Mouse (Mus musculus) forebrain, embryonic 10.5 days (tissue): ENCODE results near the gene Sbf2. TPM values are rescaled to one million over a fixed set of nuclear protein-coding genes. Genes with fewer than 3 reads are reported as not detected.

Experiments
- DNase-seq: peaks from one replicate; pipeline ENCODE4 v3.0.0-alpha.2; 2017; ENCODE audit warnings: low spot score; ENCODE audit errors: extremely low spot score
- H3K27ac ChIP-seq: fragments of 300-500 bp; sonication (generic); 2 replicates; pipeline ENCODE4 v1.5.1; 2016; ENCODE audit warnings: mild to moderate bottlenecking
- H3K27me3 ChIP-seq: fragments of 300-500 bp; sonication (generic); 2 replicates; pipeline ENCODE4 v1.6.1; 2016; ENCODE audit warnings: mild to moderate bottlenecking; ENCODE audit not compliant: poor library complexity, severe bottlenecking
- H3K36me3 ChIP-seq: fragments of 300-500 bp; sonication (generic); replicated peaks from 2 replicates; pipeline ENCODE4 v1.6.1; 2016; ENCODE audit warnings: mild to moderate bottlenecking, moderate library complexity
- H3K4me1 ChIP-seq: fragments of 300-500 bp; sonication (generic); 2 replicates; pipeline ENCODE4 v1.6.1; 2016
- H3K4me3 ChIP-seq: fragments of 300-500 bp; sonication (generic); 2 replicates; pipeline ENCODE4 v1.5.1; 2016; ENCODE audit warnings: mild to moderate bottlenecking, moderate library complexity
- H3K9me3 ChIP-seq: fragments of 300-500 bp; sonication (generic); 2 replicates; pipeline ENCODE4 v1.6.1; 2016; ENCODE audit warnings: mild to moderate bottlenecking, moderate library complexity
- WGBS: fragments of 180-500 bp; shearing (Covaris S2); methylation state at CpG from one replicate; pipeline ENCODE4 v1.1.7; 2016; 5-methylcytosine and 5-hydroxymethylcytosine counted together
- polyA plus RNA-seq: library from polyadenylated mRNA; unstranded; fragments of >200 nt; fragmentation: Nextera tagmentation; extraction: Ambion mirVana; gene quantifications from 2 replicates; pipeline ENCODE4 v1.2.1, GENCODE M21; 2016

The Sbf2 gene
- polyA plus RNA-seq, 1 experiment from 2014 or later: 32.3 TPM

- Histone ChIP-seq H3K27ac (no peak overlapping the region), H3K9me3 (no peaks in the 10 kb centered on the region), H3K36me3 (no peaks in the 10 kb centered on the region), H3K4me3 (no peak overlapping the region), H3K27me3 (no peaks in the 10 kb centered on the region), H3K4me1 (peaks cover 18% of the 10 kb centered on the region)
- 50% methylated on average over 1 of the region's 1 CpGs for whole genome bisulfite sequencing
- DNase-seq: no peak
Measured at GRCm38 (mm10) chr7:110525090-110525775, 89.5 kb downstream of the Sbf2 start.

DNA sequence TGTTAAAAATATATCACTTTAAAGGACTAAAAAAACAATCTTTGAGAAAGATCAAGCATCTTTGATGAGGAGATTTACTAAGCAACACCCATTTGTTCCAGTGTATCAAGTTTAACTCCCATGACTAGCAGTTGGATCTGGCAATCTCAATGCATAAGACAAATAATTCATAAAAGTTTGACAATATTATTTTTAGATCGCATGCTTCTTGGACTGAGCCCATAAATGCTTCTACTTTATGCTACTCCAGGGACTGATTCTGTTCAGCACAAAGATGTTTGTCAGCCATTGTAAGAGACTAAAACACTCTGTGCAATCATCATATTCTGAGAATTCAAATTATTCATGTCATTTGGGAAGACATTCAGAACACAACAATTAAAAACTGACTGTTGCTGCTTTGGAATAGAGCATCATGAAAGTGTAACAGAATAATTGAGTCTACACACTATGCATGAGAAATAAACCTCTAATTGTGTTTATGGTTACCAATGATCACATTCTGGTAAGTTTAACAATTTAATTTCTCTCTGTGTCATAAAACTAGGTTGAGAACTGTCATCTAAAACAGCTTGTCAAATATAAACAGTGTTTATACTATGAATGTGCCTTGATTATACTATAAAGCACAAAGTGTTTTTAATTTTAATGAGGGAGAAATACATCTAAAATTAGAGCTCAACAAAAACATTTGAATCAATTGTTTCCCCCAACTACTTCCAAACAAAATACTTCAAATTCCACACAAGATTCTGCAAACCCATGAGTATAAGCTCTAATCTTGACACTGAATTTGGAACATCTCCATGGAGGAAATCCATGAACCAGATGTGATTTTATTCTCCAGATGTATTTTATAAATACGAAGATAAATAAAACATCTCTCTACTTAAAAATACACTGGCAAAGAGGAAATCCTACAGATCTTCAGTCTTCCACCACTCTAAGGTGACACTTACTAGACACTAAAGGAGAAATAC lies 98.2 kb downstream of the Sbf2 start:
- H3K27me3 ChIP-seq: no peaks in the 10 kb centered on the region
- H3K4me1 ChIP-seq: peaks cover 8% of the 10 kb centered on the region
- WGBS: 97% methylated on average over 2 of the region's 2 CpGs
- no peak overlapping the region for H3K27ac ChIP-seq
- DNase-seq: no peak
- no peaks in the 10 kb centered on the region for H3K36me3 ChIP-seq
- no peak overlapping the region for H3K4me3 ChIP-seq
- no peaks in the 10 kb centered on the region; the same call in 1 of the 2 replicates for H3K9me3 ChIP-seq

DNA sequence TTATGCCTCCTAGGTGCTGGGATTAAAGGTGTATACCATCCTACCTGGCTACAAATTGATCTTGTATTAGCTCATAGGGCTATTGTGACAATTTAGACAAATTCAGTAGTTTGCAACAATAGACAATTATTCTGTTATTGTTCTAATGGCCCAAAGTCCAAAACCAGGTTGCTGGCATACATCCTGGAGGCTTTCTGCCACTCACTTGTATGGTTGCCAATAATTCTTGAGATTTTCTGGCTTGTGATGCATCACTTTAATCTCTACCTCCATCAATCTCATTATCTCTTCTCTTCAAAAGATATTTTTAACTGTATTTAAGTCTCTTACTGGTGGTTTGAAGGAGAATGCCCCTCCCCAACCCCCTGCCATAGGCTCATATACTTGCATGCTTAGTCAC lies 100.6 kb downstream of the Sbf2 start:
- no peak overlapping the region for H3K27ac ChIP-seq
- no peaks in the 10 kb centered on the region for H3K27me3 ChIP-seq
- H3K9me3 ChIP-seq: no peaks in the 10 kb centered on the region; the same call in 1 of the 2 replicates
- peaks cover 8% of the 10 kb centered on the region for H3K4me1 ChIP-seq
- no peaks in the 10 kb centered on the region for H3K36me3 ChIP-seq
- H3K4me3 ChIP-seq: no peak overlapping the region
- DNase-seq: no peak

- Histone ChIP-seq H3K27me3 (no peaks in the 10 kb centered on the region), H3K4me3 (no peak overlapping the region), H3K36me3 (no peaks in the 10 kb centered on the region), H3K4me1 (no peaks in the 10 kb centered on the region), H3K9me3 (peaks cover 11% of the 10 kb centered on the region), H3K27ac (no peak overlapping the region)
- WGBS: 91% methylated on average over 1 of the region's 1 CpGs
- DNase-seq: no peak
Measured at GRCm38 (mm10) chr7:110498653-110499052, 116.1 kb downstream of the Sbf2 start.

DNA sequence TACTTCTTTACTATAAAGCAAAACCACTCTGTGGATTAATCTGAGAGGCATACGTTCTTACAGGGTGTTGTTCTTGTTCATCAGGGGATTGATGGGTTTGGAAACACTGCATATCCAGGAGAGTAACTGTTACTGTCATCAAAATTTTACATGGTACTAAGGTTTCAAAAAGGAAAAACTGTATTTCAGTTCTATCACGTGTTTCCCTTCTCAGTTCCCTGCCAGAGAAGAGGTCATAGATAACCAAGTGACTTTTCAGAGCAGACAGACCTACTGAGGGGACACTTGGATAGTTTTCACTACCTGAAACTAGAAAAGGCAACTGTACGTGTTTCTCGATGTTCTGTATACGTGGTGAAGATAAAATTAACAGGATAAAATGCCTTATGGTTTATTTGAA lies 123.7 kb downstream of the Sbf2 start:
- no peaks in the 10 kb centered on the region for H3K36me3 ChIP-seq
- no peak overlapping the region for H3K4me3 ChIP-seq
- H3K4me1 ChIP-seq: no peaks in the 10 kb centered on the region
- WGBS: 88% methylated on average over 5 of the region's 5 CpGs
- no peaks in the 10 kb centered on the region for H3K27me3 ChIP-seq
- H3K9me3 ChIP-seq: no peaks in the 10 kb centered on the region
- no peak for DNase-seq
- H3K27ac ChIP-seq: no peak overlapping the region

- no peaks in the 10 kb centered on the region for H3K9me3 ChIP-seq
- no peaks in the 10 kb centered on the region for H3K4me1 ChIP-seq
- H3K27ac ChIP-seq: no peak overlapping the region
- H3K36me3 ChIP-seq: peaks cover 6% of the 10 kb centered on the region
- no peaks in the 10 kb centered on the region for H3K27me3 ChIP-seq
- H3K4me3 ChIP-seq: no peak overlapping the region
- no peak for DNase-seq
- 95% methylated on average over 5 of the region's 5 CpGs for WGBS
Measured at GRCm38 (mm10) chr7:110485051-110485450, 129.7 kb downstream of the Sbf2 start.

DNA sequence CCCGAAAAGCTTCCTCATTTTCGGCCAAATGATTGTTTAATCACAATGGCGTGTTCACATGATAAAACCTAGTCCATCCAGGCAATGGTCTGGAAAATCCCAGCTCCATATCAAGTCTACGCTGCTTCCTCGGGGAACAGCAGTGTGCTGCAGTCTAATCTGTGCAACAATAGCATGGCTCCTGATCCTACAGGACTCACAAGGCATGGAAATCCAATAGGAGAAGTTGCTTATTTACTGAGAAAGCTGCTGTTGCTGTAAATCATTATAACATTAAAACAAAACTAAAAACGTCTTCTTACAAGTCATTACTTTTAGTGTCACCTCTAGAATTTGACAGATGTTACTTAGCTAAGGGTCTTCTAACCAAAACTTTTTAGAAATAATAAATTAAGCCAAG lies 143.7 kb downstream of the Sbf2 start:
- WGBS: 85% methylated on average over 6 of the region's 6 CpGs
- Histone ChIP-seq H3K27me3 (no peaks in the 10 kb centered on the region), H3K27ac (no peak overlapping the region), H3K4me3 (no peak overlapping the region), H3K4me1 (no peaks in the 10 kb centered on the region), H3K9me3 (no peaks in the 10 kb centered on the region), H3K36me3 (no peaks in the 10 kb centered on the region)
- DNase-seq: no peak

GRCm38 (mm10) chr7:110463471-110463870 lies 151.3 kb downstream of the Sbf2 start:
- WGBS: 92% methylated on average over 5 of the region's 5 CpGs
- Histone ChIP-seq H3K36me3 (no peaks in the 10 kb centered on the region), H3K9me3 (no peaks in the 10 kb centered on the region), H3K4me1 (no peaks in the 10 kb centered on the region), H3K27me3 (no peaks in the 10 kb centered on the region), H3K4me3 (no peak overlapping the region), H3K27ac (no peak overlapping the region)
- DNase-seq: no peak

DNA sequence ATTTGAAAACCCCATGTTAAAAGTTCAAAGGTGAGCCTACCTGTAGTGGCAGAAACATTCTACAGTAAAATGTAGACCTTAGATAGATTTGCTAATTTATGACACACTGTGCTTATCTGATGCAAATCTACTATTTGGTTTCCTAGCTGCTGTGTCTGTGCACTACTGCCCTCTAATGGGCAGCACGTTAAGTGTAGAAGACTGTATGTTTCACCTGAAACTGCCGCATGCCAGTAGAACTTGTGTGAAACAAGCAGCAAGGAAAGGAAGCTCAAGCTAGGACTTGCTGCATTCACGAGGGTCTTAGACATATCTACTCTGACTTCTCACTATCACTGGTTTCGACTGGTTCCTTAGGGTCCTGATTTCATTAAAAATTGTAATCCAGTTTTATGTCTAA lies 182.4 kb downstream of the Sbf2 start:
- Histone ChIP-seq H3K27ac (no peak overlapping the region), H3K36me3 (peaks cover 9% of the 10 kb centered on the region), H3K4me1 (no peaks in the 10 kb centered on the region), H3K9me3 (no peaks in the 10 kb centered on the region), H3K27me3 (no peaks in the 10 kb centered on the region), H3K4me3 (no peak overlapping the region)
- no peak for DNase-seq
- 32% methylated on average over 4 of the region's 4 CpGs for WGBS

DNA sequence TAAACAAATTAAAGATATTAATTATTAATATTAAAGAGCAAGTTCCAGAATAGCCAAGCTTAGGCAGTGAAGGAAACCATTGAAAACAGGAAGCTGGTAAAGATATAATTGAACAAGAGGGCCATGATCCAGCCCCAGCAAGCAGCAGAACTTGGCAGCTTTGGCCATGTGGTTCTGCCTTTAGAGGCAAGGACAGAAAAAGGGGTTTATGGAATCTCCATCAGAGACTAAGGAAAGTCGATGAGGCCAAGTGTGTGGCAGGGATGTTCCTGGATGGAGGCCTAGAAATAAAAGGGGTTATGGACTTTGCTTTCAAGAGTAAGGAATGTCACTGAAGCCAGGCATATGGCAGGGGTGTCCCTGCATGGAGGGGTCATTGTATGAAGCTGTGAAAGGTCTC lies 198.4 kb downstream of the Sbf2 start:
- no peak overlapping the region for H3K27ac ChIP-seq
- WGBS: 94% methylated on average over 1 of the region's 1 CpGs
- H3K4me1 ChIP-seq: no peaks in the 10 kb centered on the region
- H3K4me3 ChIP-seq: no peak overlapping the region
- no peaks in the 10 kb centered on the region for H3K27me3 ChIP-seq
- H3K36me3 ChIP-seq: peaks cover 28% of the 10 kb centered on the region
- no peaks in the 10 kb centered on the region for H3K9me3 ChIP-seq
- DNase-seq: no peak

DNA sequence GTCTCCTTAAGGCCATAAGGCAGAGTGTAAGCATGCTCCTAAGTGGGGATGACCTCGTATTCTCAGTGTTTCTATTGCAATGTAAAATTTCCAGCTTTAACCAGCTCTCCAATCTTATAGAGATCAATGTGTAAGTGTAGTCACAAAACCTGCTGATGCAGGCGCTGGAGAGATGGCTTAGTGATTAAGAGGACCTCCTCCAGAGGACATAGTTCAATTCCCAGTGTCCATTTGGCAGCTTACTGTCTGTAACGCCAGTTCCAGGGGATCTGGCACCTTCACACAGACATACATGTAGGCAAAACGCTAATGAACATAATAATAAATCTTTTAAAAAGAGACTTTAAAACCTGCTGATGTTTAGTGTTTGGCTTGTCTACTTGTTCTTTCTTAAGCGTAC lies 200.4 kb downstream of the Sbf2 start:
- H3K27ac ChIP-seq: no peak overlapping the region
- DNase-seq: no peak
- no peaks in the 10 kb centered on the region for H3K4me1 ChIP-seq
- H3K9me3 ChIP-seq: no peaks in the 10 kb centered on the region
- H3K36me3 ChIP-seq: peaks cover 28% of the 10 kb centered on the region
- H3K27me3 ChIP-seq: no peaks in the 10 kb centered on the region
- H3K4me3 ChIP-seq: no peak overlapping the region
- 92% methylated on average over 5 of the region's 5 CpGs for WGBS

DNA sequence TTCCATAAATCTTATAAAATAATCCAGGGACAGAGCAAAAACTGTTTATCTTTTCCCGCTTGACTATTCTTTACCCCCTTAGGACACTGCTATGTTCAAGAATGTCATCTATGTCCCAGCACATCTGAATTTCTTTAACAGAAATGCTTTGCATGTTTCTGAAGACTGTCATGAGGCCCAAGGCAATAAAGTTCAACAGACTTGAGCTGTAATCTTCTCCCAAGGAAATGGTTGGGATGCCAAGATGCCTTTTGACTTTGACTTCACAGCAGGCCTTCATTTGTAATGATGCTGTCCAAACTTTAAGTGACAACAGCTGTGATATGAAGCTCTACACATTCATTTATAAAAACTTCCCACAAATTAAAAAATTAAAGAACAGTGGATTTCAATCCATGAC lies 212.6 kb downstream of the Sbf2 start:
- Histone ChIP-seq H3K36me3 (peaks cover 19% of the 10 kb centered on the region), H3K4me1 (no peaks in the 10 kb centered on the region), H3K27me3 (no peaks in the 10 kb centered on the region), H3K4me3 (no peak overlapping the region), H3K27ac (no peak overlapping the region), H3K9me3 (no peaks in the 10 kb centered on the region)
- no peak for DNase-seq
- 71% methylated on average over 1 of the region's 1 CpGs for WGBS

GRCm38 (mm10) chr7:110392576-110392975 lies 222.1 kb downstream of the Sbf2 start:
- Histone ChIP-seq H3K27me3 (no peaks in the 10 kb centered on the region), H3K4me3 (no peak overlapping the region), H3K4me1 (peaks cover 11% of the 10 kb centered on the region), H3K27ac (no peak overlapping the region), H3K9me3 (no peaks in the 10 kb centered on the region), H3K36me3 (peaks cover 6% of the 10 kb centered on the region)
- WGBS: 97% methylated on average over 6 of the region's 6 CpGs
- no peak for DNase-seq
